Mouse (Mus musculus) small intestine, adult 2 months (tissue): ENCODE data around the gene Onecut3.

Experiments
- CTCF ChIP-seq: fragments of 200-500 bp; IDR thresholded peaks from 2 replicates; pipeline ENCODE4 v1.5.1; 2012; ENCODE audit warnings: low read depth, mild to moderate bottlenecking, control low read depth, inconsistent platforms, low read length, moderate library complexity, mixed read lengths; ENCODE audit not compliant: insufficient replicate concordance, insufficient read length; ENCODE audit errors: extremely low read depth
- POLR2A ChIP-seq: fragments of 200-500 bp; IDR thresholded peaks from 2 replicates; pipeline ENCODE4 v1.6.1; 2012; ENCODE audit warnings: low read depth, mild to moderate bottlenecking, control low read depth, inconsistent platforms, low read length, moderate library complexity

- TF ChIP-seq POLR2A = no peak
- TF ChIP-seq CTCF = no peak
Observed at GRCm38 (mm10) chr10:80560621-80561020, 66.0 kb downstream of the Onecut3 start.
